Comparison of ENCODE assay signal across 18 mouse cellular contexts in genomic region chr6:49219001-49219560, GRCm38 (mm10). TPM values are rescaled to one million over a fixed set of nuclear protein-coding genes. Genes with fewer than 3 reads are reported as not detected.
DNase-seq lines count a peak whose midpoint lies in the region; ATAC-seq and TF ChIP-seq lines count a peak whose summit lies in the region.
"Had no signal": no experiment of that assay in that cellular context is flagged by ENCODE, and none has a peak within 500 bp of the region (broad histone marks: within the 10 kb centered on the region; RNA-seq: fewer than 3 reads in every experiment).

No protein-coding gene starts in this region.

- peaks cover 25% of the 10 kb centered on the region for H3K4me1 ChIP-seq in erythroblast, embryonic 14.5 days (ENCODE audit: control insufficient read depth)
- H3K4me1 ChIP-seq in lung, postnatal 0 days (ENCODE audit: insufficient read depth, low read depth, low read length) = no peaks in the 10 kb centered on the region
- peaks cover 16% of the 10 kb centered on the region for H3K4me1 ChIP-seq in liver, embryonic 15.5 days (replicated peaks)

- H3K36me3 ChIP-seq in erythroblast, embryonic 14.5 days (ENCODE audit: control insufficient read depth) = no peaks in the 10 kb centered on the region
- H3K36me3 ChIP-seq in lung, postnatal 0 days (ENCODE audit: insufficient read depth, low read length) = no peaks in the 10 kb centered on the region
- H3K36me3 ChIP-seq in liver, embryonic 15.5 days (replicated peaks) = no peaks in the 10 kb centered on the region
- H3K36me3 ChIP-seq: heart, embryonic 15.5 days; hindbrain, embryonic 12.5 days had no signal

- ATAC-seq in erythroblast, adult 5-6 weeks (replicated peaks; ENCODE audit: low FRiP score, poor library complexity, severe bottlenecking) = no peak
- no peak for ATAC-seq in lung, postnatal 0 days
- ATAC-seq in liver, embryonic 15.5 days (ENCODE audit: insufficient read depth) = no peak

- TF ChIP-seq EP300 in lung, postnatal 0 days (IDR thresholded peaks at IDR 0.05) = no peak

- no peak for TF ChIP-seq CTCF in lung, postnatal 0 days (IDR thresholded peaks at IDR 0.05)

- 26% methylated on average over 4 of the region's 4 CpGs for WGBS in lung, postnatal 0 days
- WGBS in liver, embryonic 15.5 days (ENCODE audit: insufficient replicate concordance) = 8% methylated on average over 4 of the region's 4 CpGs

- no peaks in the 10 kb centered on the region for H3K9me3 ChIP-seq in erythroblast, embryonic 14.5 days (ENCODE audit: control insufficient read depth, low read length)
- no peaks in the 10 kb centered on the region for H3K9me3 ChIP-seq in lung, postnatal 0 days (ENCODE audit: low read length)
- no peaks in the 10 kb centered on the region for H3K9me3 ChIP-seq in liver, embryonic 15.5 days (replicated peaks)
- H3K9me3 ChIP-seq: heart, embryonic 15.5 days; hindbrain, embryonic 12.5 days had no signal

- no peak overlapping the region for H3K27ac ChIP-seq in lung, postnatal 0 days (ENCODE audit: low read length)
- no peak overlapping the region for H3K27ac ChIP-seq in liver, embryonic 15.5 days (replicated peaks)
- H3K27ac ChIP-seq: heart, embryonic 15.5 days had no signal

- no peak overlapping the region for H3K9ac ChIP-seq in lung, postnatal 0 days (replicated peaks; ENCODE audit: low read depth)
- H3K9ac ChIP-seq in liver, embryonic 15.5 days = no peak overlapping the region

- H3K4me3 ChIP-seq in erythroblast, embryonic 14.5 days (replicated peaks) = peak overlapping the region; percentile 68
- H3K4me3 ChIP-seq in lung, postnatal 0 days (ENCODE audit: low read depth, low read length) = no peak overlapping the region
- no peak overlapping the region for H3K4me3 ChIP-seq in liver, embryonic 15.5 days (replicated peaks)
- H3K4me3 ChIP-seq: myocyte had no signal

- no peaks in the 10 kb centered on the region for H3K27me3 ChIP-seq in erythroblast, embryonic 14.5 days (ENCODE audit: control insufficient read depth)
- peaks cover 13% of the 10 kb centered on the region; the same call in 1 of the 2 replicates for H3K27me3 ChIP-seq in lung, postnatal 0 days (replicated peaks; ENCODE audit: insufficient read depth, low read length)
- H3K27me3 ChIP-seq in liver, embryonic 15.5 days = no peaks in the 10 kb centered on the region
- H3K27me3 ChIP-seq: heart, embryonic 15.5 days; hindbrain, embryonic 12.5 days had no signal

- peak; percentile 39 for DNase-seq in lung, postnatal 0 days (ENCODE audit: low spot score)
- no peak for DNase-seq in lung, postnatal 14 days
- DNase-seq in c-Kit-positive CD71-positive TER-119-positive erythroid progenitor cells, embryonic 14.5 days (ENCODE audit: low spot score) = peak; percentile 34
- no peak for DNase-seq in B cell, adult 2 months
- DNase-seq in right cerebral cortex, postnatal 14 days = no peak
- DNase-seq: adrenal gland, postnatal 10 days; cerebellum, adult 8-10 months; kidney, adult 11 months; layer of hippocampus, postnatal 36 days; right cerebral cortex, adult 18-20 months; thymus, postnatal 4 days had no signal

- no peak overlapping the region for H3K4me2 ChIP-seq in lung, postnatal 0 days (replicated peaks; ENCODE audit: low read depth, low read length)
- H3K4me2 ChIP-seq in liver, embryonic 15.5 days = peak overlapping the region; percentile 13; the same call in 1 of the 2 replicates

RNA-seq across cellular contexts. Expression of gene Igf2bp3, which starts 4.3 kb away (rescaled TPM):
- polyA plus RNA-seq in erythroblast, embryonic 14.5 days (2012) = 0.48 and 0.58 TPM in 2 replicates
- total RNA-seq in erythroblast, adult 5-6 weeks (2015; ENCODE audit: low replicate concordance) = not detected in 2 replicates
- not detected in 2 replicates for total RNA-seq in erythroblast, adult 5-6 weeks (2017; ENCODE audit: low replicate concordance)
- polyA plus RNA-seq in lung, postnatal 0 days (2015; fragmentation: Nextera tagmentation; extraction: Ambion mirVana) = 20.8 and 23.7 TPM in 2 replicates
- 16.3 and 18.5 TPM in 2 replicates for polyA plus RNA-seq in liver, embryonic 15.5 days (2015; fragmentation: Nextera tagmentation; extraction: Ambion mirVana)
- total RNA-seq: layer of hippocampus, postnatal 36 days had no signal
- polyA plus RNA-seq: cortical plate, adult 2 months had no signal

RNA-seq across cellular contexts. Expression of gene Tra2a, which starts 44.8 kb away (rescaled TPM):
- polyA plus RNA-seq in erythroblast, embryonic 14.5 days (2012) = 2.1 and 2.7 TPM in 2 replicates
- total RNA-seq in erythroblast, adult 5-6 weeks (2015; ENCODE audit: low replicate concordance) = 73.6 and 81.3 TPM in 2 replicates
- 56.5 and 90.1 TPM in 2 replicates for total RNA-seq in erythroblast, adult 5-6 weeks (2017; ENCODE audit: low replicate concordance)
- polyA plus RNA-seq in lung, postnatal 0 days (2015; fragmentation: Nextera tagmentation; extraction: Ambion mirVana) = 45.3 and 72.6 TPM in 2 replicates
- 41.2 and 42.3 TPM in 2 replicates for polyA plus RNA-seq in liver, embryonic 15.5 days (2015; fragmentation: Nextera tagmentation; extraction: Ambion mirVana)

Comparison
In these comparisons a context has a peak if more than half of its experiments do, and no peak if none do; other contexts are left out.
1. DNase-seq: peak in lung, postnatal 0 days (single experiment) and c-Kit-positive CD71-positive TER-119-positive erythroid progenitor cells, embryonic 14.5 days (single experiment); none in lung, postnatal 14 days (single experiment), B cell, adult 2 months (0 of 2) and right cerebral cortex, postnatal 14 days (single experiment).
2. RNA of gene Igf2bp3, which starts 4.3 kb away (polyA plus RNA-seq): 20.8 to 23.7 TPM in lung, postnatal 0 days and 16.3 to 18.5 TPM in liver, embryonic 15.5 days; 0.48 to 0.58 TPM in erythroblast, embryonic 14.5 days; every median in the first group is over 10 times any median in the second.
3. RNA of gene Tra2a, which starts 44.8 kb away (polyA plus RNA-seq): 45.3 to 72.6 TPM in lung, postnatal 0 days and 41.2 to 42.3 TPM in liver, embryonic 15.5 days; 2.1 to 2.7 TPM in erythroblast, embryonic 14.5 days; every median in the first group is over 10 times any median in the second.